Mouse (Mus musculus) bone marrow macrophage, adult 2 months (primary cell): ENCODE results near the gene Ddx55. TPM values are rescaled to one million over a fixed set of nuclear protein-coding genes. Genes with fewer than 3 reads are reported as not detected.

ENCODE experiments used
- H3K27ac ChIP-seq: 2 replicates; pipeline ENCODE4 v1.5.1; 2012; ENCODE audit warnings: low read depth, low read length; ENCODE audit not compliant: insufficient read depth
- H3K4me1 ChIP-seq: 2 replicates; pipeline ENCODE4 v1.6.1; 2012; ENCODE audit warnings: low read length; ENCODE audit not compliant: control insufficient read depth, insufficient read depth
- H3K4me3 ChIP-seq: 2 replicates; pipeline ENCODE4 v1.5.1; 2012; ENCODE audit warnings: mild to moderate bottlenecking, low read length, moderate library complexity; ENCODE audit not compliant: insufficient read depth
- CTCF ChIP-seq: IDR thresholded peaks from 2 replicates; pipeline ENCODE4 v1.5.1; 2012; ENCODE audit warnings: low read depth, mild to moderate bottlenecking, low read length, moderate library complexity
- POLR2A ChIP-seq: IDR thresholded peaks from 2 replicates; pipeline ENCODE4 v1.6.1; 2012; ENCODE audit warnings: mild to moderate bottlenecking, low read depth, low read length, borderline replicate concordance
- polyA plus RNA-seq: library from polyadenylated mRNA; stranded (reverse); fragments of >200 nt; gene quantifications from 2 replicates; pipeline ENCODE4 v1.2.4, GENCODE M21; 2012; ENCODE audit not compliant: missing spikeins, insufficient read depth, insufficient read length

Gene Ddx55
- polyA plus RNA-seq, 1 experiment, result 9.2 TPM

DNA sequence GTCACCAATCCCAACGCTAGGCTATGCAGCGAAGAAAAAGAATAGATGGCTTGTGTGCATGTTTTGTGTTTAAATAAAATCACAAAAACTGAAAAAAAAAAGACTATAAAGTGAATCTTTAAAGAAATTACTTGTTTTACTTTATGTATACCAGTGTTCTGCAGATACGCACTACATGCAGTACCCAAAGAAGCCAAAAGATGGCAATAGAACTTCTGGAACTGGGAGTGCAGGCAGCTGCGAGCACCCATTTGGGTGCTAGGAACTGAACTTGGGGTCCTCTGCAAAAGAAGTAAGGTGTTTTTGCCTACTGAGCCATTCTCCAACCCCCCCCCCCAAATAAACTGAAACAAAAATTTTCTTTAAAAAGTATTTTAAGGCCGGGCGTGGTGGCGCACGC lies 29.6 kb upstream of the Ddx55 start:
- H3K4me1 ChIP-seq, result peaks cover 6% of the 10 kb centered on the region
- H3K27ac ChIP-seq, result no peak overlapping the region
- H3K4me3 ChIP-seq, result no peak overlapping the region
- TF ChIP-seq CTCF (no peak), POLR2A (no peak)

DNA sequence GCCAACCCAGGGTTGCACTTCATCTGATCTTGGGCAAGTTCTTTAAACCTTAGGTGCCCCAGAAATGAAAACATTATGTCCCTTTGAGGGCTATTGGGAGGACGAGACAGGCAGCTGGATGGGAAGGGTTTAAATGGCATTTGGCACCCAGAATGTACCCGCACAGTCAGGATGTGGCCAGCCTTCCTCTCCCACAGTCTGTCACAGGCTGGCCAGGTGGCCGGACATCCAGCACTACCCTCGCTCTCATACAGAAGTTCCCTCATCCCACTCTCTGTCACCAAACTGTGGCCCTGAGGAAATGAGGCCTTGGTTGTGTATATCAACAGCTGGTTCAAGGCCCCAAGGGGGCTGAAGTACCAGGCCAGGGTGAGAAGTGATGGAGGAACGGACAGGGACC lies 27.7 kb upstream of the Ddx55 start:
- TF ChIP-seq POLR2A (no peak), CTCF (no peak)
- H3K4me1 ChIP-seq, result peaks cover 12% of the 10 kb centered on the region
- no peak overlapping the region for H3K4me3 ChIP-seq

DNA sequence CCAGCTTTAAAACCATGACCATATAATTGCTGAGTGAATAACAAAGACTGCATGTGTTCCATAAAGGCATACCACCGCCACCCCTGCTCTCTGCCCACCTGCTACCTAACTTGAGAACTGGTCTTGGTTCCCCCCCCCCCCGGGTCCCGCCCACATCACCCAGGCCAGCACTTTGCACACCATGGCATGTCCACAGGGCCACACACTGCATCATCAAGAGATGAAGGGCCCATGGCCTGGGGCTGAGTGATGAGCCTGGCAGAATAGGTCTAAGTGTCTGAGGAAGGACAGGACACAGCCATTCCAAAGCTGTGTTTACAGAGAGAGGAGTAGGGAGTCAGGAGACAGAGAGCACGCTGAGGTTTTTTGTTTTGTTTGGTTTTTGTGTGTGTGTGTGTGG lies 24.3 kb upstream of the Ddx55 start:
- H3K4me1 ChIP-seq, result peaks cover 16% of the 10 kb centered on the region
- no peak for TF ChIP-seq CTCF
- TF ChIP-seq POLR2A, result no peak
- no peak overlapping the region for H3K4me3 ChIP-seq
- no peak overlapping the region for H3K27ac ChIP-seq

More for the DNA sequence above, 27.7 kb upstream of the Ddx55 start:
- H3K27ac ChIP-seq, result no peak overlapping the region

DNA sequence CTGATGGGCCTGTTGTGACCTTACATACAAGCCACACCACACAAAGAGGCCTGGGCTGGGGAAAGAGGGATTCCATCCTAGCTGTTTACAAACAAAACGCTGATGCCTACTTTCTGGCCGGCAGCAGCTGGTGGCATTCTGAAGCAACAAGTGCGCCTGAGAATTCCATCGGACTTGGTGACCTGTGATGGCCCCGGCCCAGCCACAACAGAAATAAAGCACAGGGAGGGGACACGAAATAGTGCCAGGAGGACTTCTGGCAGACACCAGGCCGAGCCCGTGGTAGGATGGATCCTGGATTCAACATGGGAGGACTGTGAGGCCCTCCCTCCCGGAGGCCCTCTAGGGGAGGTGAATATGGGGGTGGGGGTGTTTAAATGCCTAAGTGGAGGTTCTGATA lies 23.9 kb upstream of the Ddx55 start:
- TF ChIP-seq CTCF (no peak), POLR2A (no peak)
- Histone ChIP-seq H3K4me3 (no peak overlapping the region), H3K4me1 (peaks cover 16% of the 10 kb centered on the region), H3K27ac (no peak overlapping the region)

DNA sequence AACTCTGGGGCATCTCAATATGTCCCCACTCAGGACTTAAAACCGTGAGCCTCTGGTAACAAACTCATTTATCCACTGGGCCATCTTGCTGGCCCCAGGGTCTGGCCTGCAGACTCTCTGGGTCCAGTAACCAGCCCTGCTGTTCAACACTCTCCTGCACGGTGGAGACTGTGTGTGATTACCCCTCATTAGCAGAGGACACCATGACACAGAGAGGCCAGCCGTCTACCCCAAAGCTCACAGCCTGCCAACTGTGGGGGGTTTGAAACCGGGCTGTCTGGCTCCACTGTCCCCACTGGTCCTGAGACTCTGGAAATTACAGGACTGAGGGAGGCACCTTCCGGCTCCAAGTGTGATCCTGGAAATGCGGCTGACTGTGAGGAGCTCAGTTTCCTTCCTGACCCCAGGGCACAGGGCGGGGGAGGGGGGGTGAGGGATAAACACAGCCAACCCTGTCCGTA lies 23.4 kb upstream of the Ddx55 start:
- TF ChIP-seq POLR2A, result no peak
- no peak for TF ChIP-seq CTCF
- H3K4me1 ChIP-seq, result peaks cover 16% of the 10 kb centered on the region
- H3K27ac ChIP-seq, result no peak overlapping the region
- no peak overlapping the region for H3K4me3 ChIP-seq

DNA sequence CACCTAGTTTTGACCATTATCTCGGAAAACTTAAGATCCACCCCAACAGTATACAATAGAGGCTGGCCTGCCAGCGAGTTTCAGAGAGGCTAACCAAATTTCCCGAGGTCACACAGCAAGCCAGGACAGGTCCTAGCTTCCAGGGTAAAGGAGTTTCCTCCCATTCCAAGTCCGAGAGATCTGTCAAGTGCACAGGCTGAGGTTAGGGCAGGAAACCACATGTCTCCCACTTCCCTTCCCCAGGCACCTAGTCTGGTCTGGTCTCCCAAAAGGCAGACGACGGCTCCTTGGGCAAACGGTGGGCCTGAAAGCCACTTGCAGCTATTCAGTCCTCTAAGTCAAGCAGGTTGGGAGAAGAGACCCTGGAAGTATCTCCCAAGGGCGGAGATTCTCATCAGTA lies 23.0 kb upstream of the Ddx55 start:
- Histone ChIP-seq H3K4me3 (no peak overlapping the region; the same call in 1 of the 2 replicates), H3K27ac (no peak overlapping the region), H3K4me1 (peaks cover 16% of the 10 kb centered on the region)
- TF ChIP-seq POLR2A, result no peak
- TF ChIP-seq CTCF, result no peak

DNA sequence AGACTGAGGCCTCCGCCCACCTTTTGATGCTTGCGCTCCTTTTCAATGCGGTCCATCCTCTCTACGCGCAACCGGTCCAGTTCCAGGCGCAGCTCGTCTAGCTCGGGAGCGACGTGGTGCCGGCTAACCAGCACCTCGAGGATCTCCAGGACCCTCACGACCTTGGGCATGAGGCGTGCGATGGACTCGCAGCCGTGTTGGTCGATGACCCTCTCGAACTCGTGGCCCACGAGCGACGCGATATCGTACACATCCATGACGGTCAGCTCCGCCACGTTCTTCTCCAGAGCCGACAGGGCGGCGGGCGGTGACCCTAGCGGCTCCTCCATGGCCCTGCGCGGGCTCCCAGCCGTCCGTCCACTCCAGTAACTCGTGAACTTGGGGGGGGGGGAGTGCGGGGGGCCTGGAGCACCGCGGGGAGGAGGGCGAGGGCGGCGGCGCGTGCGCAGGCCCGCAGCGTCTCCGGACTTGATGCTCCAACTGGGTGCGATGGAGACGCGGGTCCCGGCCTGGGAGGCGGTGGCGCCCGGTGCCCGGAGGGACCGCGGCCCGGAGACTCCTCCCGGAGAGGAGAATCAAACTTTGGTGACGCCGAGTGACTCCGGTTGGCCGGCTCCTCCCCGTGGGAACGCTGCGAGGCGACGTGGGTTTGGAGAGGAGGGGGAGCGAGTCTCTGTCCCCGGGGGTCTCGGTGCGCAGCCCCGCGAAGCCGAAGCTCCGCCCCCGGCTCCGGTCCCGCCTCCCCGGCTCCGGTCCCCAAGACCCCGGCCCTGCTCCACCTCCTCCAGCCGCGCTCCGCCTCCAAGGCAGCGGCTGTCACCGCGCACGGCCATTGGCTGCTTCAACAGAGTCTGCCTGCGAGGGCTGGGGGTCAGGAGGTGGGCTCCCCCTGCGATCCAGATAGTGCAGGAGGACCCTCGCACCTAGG lies 21.7 kb upstream of the Ddx55 start, which contains the start of gene Rilpl1:
Rilpl1 (minus strand) TSS at position 737 of the 928 bp plus-strand sequence.
- H3K4me1 ChIP-seq, result peaks cover 16% of the 10 kb centered on the region
- no peak within 1 kb of the TSS for H3K27ac ChIP-seq
- TF ChIP-seq POLR2A (no peak), CTCF (no peak)
- H3K4me3 ChIP-seq, result peak within 1 kb of the TSS; percentile 66

DNA sequence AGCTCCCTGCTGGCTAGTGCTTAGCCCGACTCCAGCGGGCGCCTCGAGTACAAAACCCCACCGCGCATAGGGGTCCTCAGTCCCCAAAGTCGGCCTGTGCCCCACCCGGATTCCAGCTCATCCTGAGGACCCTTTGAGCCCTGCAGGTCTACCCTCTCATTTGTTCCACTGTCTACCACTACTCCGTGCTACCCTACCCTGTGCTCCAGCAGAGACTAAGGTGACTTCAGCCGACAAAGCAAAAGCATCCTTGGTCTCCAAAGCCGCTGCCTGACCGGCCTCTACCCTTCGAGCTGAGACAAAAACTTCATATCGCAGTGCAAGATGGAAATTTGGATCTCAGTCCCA lies 21.1 kb upstream of the Ddx55 start:
- Histone ChIP-seq H3K4me1 (peaks cover 12% of the 10 kb centered on the region), H3K27ac (no peak overlapping the region), H3K4me3 (peak overlapping the region; percentile 66)
- no peak for TF ChIP-seq POLR2A
- TF ChIP-seq CTCF, result no peak

DNA sequence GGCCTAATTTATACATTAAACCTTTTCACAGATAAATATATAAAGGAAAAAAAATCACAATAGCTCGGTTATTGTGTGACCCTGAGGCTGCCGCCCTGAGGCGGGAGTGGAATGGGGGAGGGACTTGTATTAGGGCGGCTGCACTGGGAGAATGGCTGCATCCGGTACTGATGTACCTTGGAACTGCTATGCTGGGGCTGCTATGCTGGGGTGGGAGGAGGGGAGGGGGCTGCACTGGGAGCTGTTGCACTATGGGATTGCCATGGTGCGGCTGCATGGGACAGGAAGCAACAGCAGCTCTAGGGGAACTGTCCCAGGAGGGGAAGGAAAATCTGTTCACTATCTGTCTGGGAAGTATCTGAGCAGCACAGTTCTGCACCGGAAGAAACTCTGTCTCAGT lies 20.2 kb upstream of the Ddx55 start:
- TF ChIP-seq POLR2A (no peak), CTCF (no peak)
- Histone ChIP-seq H3K4me3 (no peak overlapping the region), H3K4me1 (peaks cover 17% of the 10 kb centered on the region), H3K27ac (no peak overlapping the region)

DNA sequence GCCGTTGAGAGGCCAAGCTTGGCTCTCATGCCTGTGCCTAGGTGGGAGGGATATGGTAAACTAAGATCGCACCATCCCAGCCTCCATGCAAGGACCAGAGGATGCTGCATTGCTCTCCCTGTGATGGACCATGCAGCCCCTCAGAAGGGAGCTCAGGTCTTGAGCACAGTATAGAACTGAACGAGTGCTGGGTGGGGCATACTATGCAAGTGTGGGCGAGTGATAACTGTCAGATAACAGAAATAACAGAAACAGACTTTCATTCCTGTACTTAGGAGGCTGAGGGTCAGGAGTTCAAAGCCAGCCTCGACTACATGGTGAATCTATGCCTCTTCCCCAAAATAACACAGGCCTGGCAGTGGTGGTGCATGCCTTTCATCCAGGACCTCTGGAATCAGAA lies 17.6 kb upstream of the Ddx55 start:
- no peak overlapping the region for H3K4me3 ChIP-seq
- no peak overlapping the region for H3K27ac ChIP-seq
- TF ChIP-seq CTCF (no peak), POLR2A (no peak)
- H3K4me1 ChIP-seq, result peaks cover 12% of the 10 kb centered on the region
